Mouse (Mus musculus) liver, postnatal 0 days (tissue): ENCODE results near the gene Fmo1. TPM values are rescaled to one million over a fixed set of nuclear protein-coding genes. Genes with fewer than 3 reads are reported as not detected.
A peak's percentile ranks its signal among the peaks of the same experiment; 100 is the strongest.

Source experiments
- ATAC-seq: fragments of 200-750 bp; cut with Nextera tagmentation; 2 replicates; pipeline ENCODE4 v1.8.0; 2017; ENCODE audit warnings: mild to moderate bottlenecking, moderate library complexity
- DNase-seq: peaks from one replicate; pipeline ENCODE4 v3.0.0-alpha.2; 2016
- H3K27ac ChIP-seq: fragments of 300-500 bp; sonication (generic); 2 replicates; pipeline ENCODE4 v1.5.1; 2014; ENCODE audit warnings: antibody characterized with exemption, moderate library complexity, mild to moderate bottlenecking, low read depth
- H3K27me3 ChIP-seq: fragments of 300-500 bp; sonication (generic); 2 replicates; pipeline ENCODE4 v1.6.1; 2014; ENCODE audit warnings: low read length, control low read depth, mixed read lengths; ENCODE audit not compliant: insufficient read depth
- H3K36me3 ChIP-seq: fragments of 300-500 bp; sonication (generic); replicated peaks from 2 replicates; pipeline ENCODE4 v1.6.1; 2014; ENCODE audit warnings: mild to moderate bottlenecking, control low read depth, low read length, moderate library complexity, mixed read lengths; ENCODE audit not compliant: insufficient read depth
- H3K4me1 ChIP-seq: fragments of 300-500 bp; sonication (generic); 2 replicates; pipeline ENCODE4 v1.6.1; 2014; ENCODE audit warnings: antibody characterized with exemption, mild to moderate bottlenecking, control low read depth; ENCODE audit not compliant: insufficient read depth
- H3K4me2 ChIP-seq: fragments of 300-500 bp; sonication (generic); 2 replicates; pipeline ENCODE4 v1.6.1; 2014; ENCODE audit warnings: low read depth, mild to moderate bottlenecking, low read length, moderate library complexity, mixed read lengths
- H3K4me3 ChIP-seq: fragments of 300-500 bp; sonication (generic); 2 replicates; pipeline ENCODE4 v1.5.1; 2014; ENCODE audit warnings: low read depth, low read length
- H3K9ac ChIP-seq: fragments of 300-500 bp; sonication (generic); replicated peaks from 2 replicates; pipeline ENCODE4 v1.6.1; 2014; ENCODE audit warnings: mild to moderate bottlenecking, moderate library complexity
- H3K9me3 ChIP-seq: fragments of 300-500 bp; sonication (generic); 2 replicates; pipeline ENCODE4 v1.6.1; 2016; ENCODE audit warnings: mild to moderate bottlenecking, control low read depth, low read length, mixed read lengths
- CTCF ChIP-seq: sonication (generic); IDR thresholded peaks from 2 replicates; pipeline ENCODE4 v1.5.1; 2016; ENCODE audit warnings: antibody characterized with exemption, low read depth
- EP300 ChIP-seq: IDR thresholded peaks from 2 replicates; pipeline ENCODE4 v1.6.1; 2016; ENCODE audit warnings: antibody characterized with exemption, low read depth, mild to moderate bottlenecking
- WGBS: fragments of 180-500 bp; shearing (Covaris S2); extraction: QIAGEN DNeasy Blood & Tissue Kit; methylation state at CpG from one replicate; pipeline ENCODE4 v1.1.7; 2014; ENCODE audit not compliant: insufficient replicate concordance; 5-methylcytosine and 5-hydroxymethylcytosine counted together
- polyA plus RNA-seq: library from polyadenylated mRNA; unstranded; fragments of >200 nt; fragmentation: Nextera tagmentation; extraction: Ambion mirVana; gene quantifications from 2 replicates; pipeline ENCODE4 v1.2.1, GENCODE M21; 2015

Fmo1 gene
- polyA plus RNA-seq, 1 experiment from 2014 or later: 51.5 TPM

GRCm38 (mm10) chr1:162879595-162880369 lies 13.4 kb upstream of the Fmo1 start:
- peak; percentile 29; the same call in 1 of the 2 replicates for ATAC-seq
- Histone ChIP-seq H3K9me3 (no peaks in the 10 kb centered on the region), H3K27ac (no peak overlapping the region), H3K4me3 (no peak overlapping the region), H3K36me3 (no peaks in the 10 kb centered on the region), H3K4me2 (no peak overlapping the region), H3K4me1 (0 out of 2 replicates have a peak, but pooled peaks cover under 1% of the 10 kb centered on the region), H3K9ac (no peak overlapping the region), H3K27me3 (no peaks in the 10 kb centered on the region)
- peak; percentile 65 for DNase-seq
- TF ChIP-seq CTCF: peak; percentile 65
- no peak for TF ChIP-seq EP300
- 46% methylated on average over 11 of the region's 11 CpGs for WGBS

GRCm38 (mm10) chr1:162875091-162875490 lies 8.7 kb upstream of the Fmo1 start:
- H3K9ac ChIP-seq: no peak overlapping the region; the same call in 1 of the 2 replicates
- no peaks in the 10 kb centered on the region for H3K27me3 ChIP-seq
- no peaks in the 10 kb centered on the region for H3K36me3 ChIP-seq
- H3K4me2 ChIP-seq: no peak overlapping the region
- no peak overlapping the region for H3K4me3 ChIP-seq
- 30% methylated on average over 3 of the region's 3 CpGs for WGBS
- no peak overlapping the region for H3K27ac ChIP-seq
- TF ChIP-seq CTCF (no peak), EP300 (no peak)
- DNase-seq (no peak), ATAC-seq (0 out of 2 replicates have a peak, but pooled peaks have one; percentile 36)
- peaks cover 7% of the 10 kb centered on the region; the same call in 1 of the 2 replicates for H3K4me1 ChIP-seq
- H3K9me3 ChIP-seq: no peaks in the 10 kb centered on the region

- WGBS: 33% methylated on average over 9 of the region's 9 CpGs
- DNase-seq (peak; percentile 50), ATAC-seq (0 out of 2 replicates have a peak, but pooled peaks have one; percentile 31)
- TF ChIP-seq CTCF (no peak), EP300 (no peak)
- H3K4me1 ChIP-seq: peaks cover 7% of the 10 kb centered on the region; the same call in 1 of the 2 replicates
- H3K9ac ChIP-seq: no peak overlapping the region
- no peaks in the 10 kb centered on the region for H3K36me3 ChIP-seq
- H3K9me3 ChIP-seq: no peaks in the 10 kb centered on the region
- no peaks in the 10 kb centered on the region for H3K27me3 ChIP-seq
- no peak overlapping the region for H3K4me2 ChIP-seq
- no peak overlapping the region for H3K4me3 ChIP-seq
- H3K27ac ChIP-seq: no peak overlapping the region
These were observed 5.4 kb upstream of the Fmo1 start for GRCm38 (mm10) chr1:162871701-162872311.

GRCm38 (mm10) chr1:162870978-162871377 lies 4.6 kb upstream of the Fmo1 start:
- no peak for TF ChIP-seq CTCF
- TF ChIP-seq EP300: no peak
- H3K4me2 ChIP-seq: no peak overlapping the region
- H3K27ac ChIP-seq: no peak overlapping the region
- H3K27me3 ChIP-seq: no peaks in the 10 kb centered on the region
- H3K4me1 ChIP-seq: peaks cover 7% of the 10 kb centered on the region; the same call in 1 of the 2 replicates
- no peak overlapping the region for H3K9ac ChIP-seq
- no peak for DNase-seq
- H3K9me3 ChIP-seq: no peaks in the 10 kb centered on the region
- H3K4me3 ChIP-seq: no peak overlapping the region
- ATAC-seq: no peak
- H3K36me3 ChIP-seq: no peaks in the 10 kb centered on the region
- 63% methylated on average over 7 of the region's 7 CpGs for WGBS

- Histone ChIP-seq H3K27ac (no peak overlapping the region), H3K4me2 (no peak overlapping the region), H3K9ac (no peak overlapping the region), H3K36me3 (no peaks in the 10 kb centered on the region), H3K27me3 (no peaks in the 10 kb centered on the region), H3K9me3 (no peaks in the 10 kb centered on the region), H3K4me3 (no peak overlapping the region), H3K4me1 (peaks cover 3% of the 10 kb centered on the region; the same call in 1 of the 2 replicates)
- no peak for ATAC-seq
- WGBS: 53% methylated on average over 4 of the region's 4 CpGs
- no peak for DNase-seq
- TF ChIP-seq CTCF: no peak
- TF ChIP-seq EP300: no peak
These were observed 986 bp upstream of the Fmo1 start for GRCm38 (mm10) chr1:162867396-162867795.

GRCm38 (mm10) chr1:162865493-162865830 lies 948 bp downstream of the Fmo1 start:
- DNase-seq (no peak), ATAC-seq (no peak)
- H3K27ac ChIP-seq: peak overlapping the region; percentile 85
- H3K9ac ChIP-seq: peak overlapping the region; percentile 51
- no peaks in the 10 kb centered on the region for H3K36me3 ChIP-seq
- 34% methylated on average over 3 of the region's 3 CpGs for WGBS
- H3K4me2 ChIP-seq: peak overlapping the region; percentile 56
- peaks cover 7% of the 10 kb centered on the region; the same call in 1 of the 2 replicates for H3K4me1 ChIP-seq
- TF ChIP-seq CTCF: no peak
- TF ChIP-seq EP300: no peak
- no peaks in the 10 kb centered on the region for H3K9me3 ChIP-seq
- H3K4me3 ChIP-seq: peak overlapping the region; percentile 46
- H3K27me3 ChIP-seq: no peaks in the 10 kb centered on the region
